Mouse (Mus musculus) monocyte, adult 59 days (primary cell): ENCODE measurements around the gene Ubqln2. TPM values are rescaled to one million over a fixed set of nuclear protein-coding genes. Genes with fewer than 3 reads are reported as not detected.

Experiments
- total RNA-seq, 2 experiments: library from RNA; stranded (reverse); gene quantifications; one replicate each; pipeline ENCODE4 v1.2.4; 2023

The Ubqln2 gene
- 10 to 100 TPM; 39.8 to 41.0 TPM for total RNA-seq

DNA sequence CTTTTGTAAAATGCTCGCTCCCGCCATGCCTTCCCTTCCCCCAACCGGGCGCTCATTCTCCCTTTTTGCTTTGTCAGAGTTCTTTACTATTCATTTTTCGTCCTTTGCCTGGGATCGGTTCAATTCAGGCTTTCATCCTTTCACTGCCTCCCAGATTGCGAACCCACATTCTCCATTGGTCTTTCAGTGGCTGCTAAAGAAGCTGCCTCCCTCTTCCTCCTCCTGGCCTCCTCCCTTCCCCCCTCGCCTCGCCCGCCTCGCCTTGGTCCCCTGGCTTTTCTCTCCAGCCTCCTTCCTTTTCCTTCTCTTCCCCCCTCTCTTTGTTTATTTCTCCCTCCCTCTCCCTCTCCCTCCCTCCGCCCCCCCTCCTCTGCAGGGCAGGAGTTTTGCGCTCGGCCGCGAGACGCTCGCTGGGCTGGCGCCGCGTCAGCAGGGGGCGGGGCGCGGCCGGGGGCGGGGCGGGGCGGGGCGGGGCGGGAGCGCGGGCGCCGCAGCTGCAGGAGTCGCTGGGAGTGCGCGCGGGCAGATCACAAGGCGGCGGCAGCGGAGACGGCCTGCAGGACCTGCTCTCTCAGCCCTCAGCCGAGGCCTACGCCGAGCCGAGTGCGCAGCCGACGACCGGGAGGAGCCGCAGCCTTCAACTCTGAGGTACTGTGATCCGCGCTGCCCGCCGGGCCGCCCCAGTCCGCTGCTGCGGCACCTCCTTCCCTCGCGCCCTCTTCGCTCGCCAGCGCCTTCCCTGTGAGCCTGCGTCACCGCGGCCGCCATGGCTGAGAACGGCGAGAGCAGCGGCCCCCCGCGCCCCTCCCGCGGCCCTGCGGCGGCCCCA lies at the start of gene Ubqln2:
Gene Ubqln2, plus strand, starts transcription at position 540 of the 829 bp plus-strand sequence.

Other genes with a start within 250 kb of the Ubqln2 start
- not detected for gene Cypt3, start 60.4 kb downstream of the Ubqln2 start, total RNA-seq
- gene Kctd12b, start 198.2 kb downstream of the Ubqln2 start, total RNA-seq: 10 to 100 TPM; 14.0 to 16.0 TPM
- 10 to 100 TPM; 29.4 to 29.8 TPM for gene Nbdy, start 225.4 kb downstream of the Ubqln2 start, total RNA-seq